Mouse (Mus musculus) left cerebral cortex, adult 2 months (tissue): ENCODE results near the gene 1700030J22Rik. TPM values are rescaled to one million over a fixed set of nuclear protein-coding genes. Genes with fewer than 3 reads are reported as not detected.

Experiments
- DNase-seq, 2 experiments: peaks; one replicate each; pipeline ENCODE4 v3.0.0; 2021 to 2022; ENCODE audit warnings: low spot score in 2 of 2, mixed read lengths in 1 of 2; ENCODE audit errors: extremely low spot score in 1 of 2
- H3K27ac ChIP-seq: fragments of 200-600 bp; 2 replicates; pipeline ENCODE4 v1.8.1; 2022
- H3K4me3 ChIP-seq: fragments of 200-600 bp; 2 replicates; pipeline ENCODE4 v1.8.1; 2022
- CTCF ChIP-seq: fragments of 200-600 bp; IDR thresholded peaks from 2 replicates; pipeline ENCODE4 v1.8.1; 2022; ENCODE audit warnings: antibody characterized with exemption, mild to moderate bottlenecking, moderate library complexity
- intact Hi-C: fragments of 180-260 bp; cut with DNase I; formaldehyde crosslinking; loops from one replicate; pipeline ENCODE4 v1.15.1; 2025
- total RNA-seq, 2 experiments: library from RNA; stranded (reverse); gene quantifications; 2 replicates each; pipeline ENCODE4 v1.2.3; 2021

Gene 1700030J22Rik
- total RNA-seq, 2 experiments from 2014 or later, result 11.5 to 14.3 TPM

DNA sequence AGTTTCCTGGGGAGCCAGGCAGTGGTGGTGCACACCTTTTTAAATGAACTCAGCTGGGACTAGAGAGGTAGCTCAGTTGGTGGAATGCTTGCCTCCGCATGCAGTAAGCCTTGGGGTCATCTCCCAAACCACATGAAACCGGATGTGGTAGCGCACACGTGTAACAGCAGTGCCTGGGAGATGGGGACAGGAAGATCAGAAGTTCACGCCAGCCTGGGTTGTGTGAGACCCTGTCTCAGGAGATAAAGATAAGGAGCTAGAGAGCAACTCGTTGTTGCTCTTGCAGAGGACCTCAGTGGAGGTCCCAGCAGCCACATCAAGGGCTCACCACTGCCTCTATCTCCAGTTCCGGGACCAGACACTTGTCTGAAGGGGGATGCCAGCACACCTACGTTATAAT lies 55.2 kb downstream of the 1700030J22Rik start:
- intact Hi-C loops, result loop anchor here (5.0 kb wide), 1 partner anchor 234 kb away; the partner anchor contains the start of gene Gan
- Histone ChIP-seq H3K4me3 (no peak overlapping the region), H3K27ac (no peak overlapping the region)
- DNase-seq, result no peak
- TF ChIP-seq CTCF, result no peak

DNA sequence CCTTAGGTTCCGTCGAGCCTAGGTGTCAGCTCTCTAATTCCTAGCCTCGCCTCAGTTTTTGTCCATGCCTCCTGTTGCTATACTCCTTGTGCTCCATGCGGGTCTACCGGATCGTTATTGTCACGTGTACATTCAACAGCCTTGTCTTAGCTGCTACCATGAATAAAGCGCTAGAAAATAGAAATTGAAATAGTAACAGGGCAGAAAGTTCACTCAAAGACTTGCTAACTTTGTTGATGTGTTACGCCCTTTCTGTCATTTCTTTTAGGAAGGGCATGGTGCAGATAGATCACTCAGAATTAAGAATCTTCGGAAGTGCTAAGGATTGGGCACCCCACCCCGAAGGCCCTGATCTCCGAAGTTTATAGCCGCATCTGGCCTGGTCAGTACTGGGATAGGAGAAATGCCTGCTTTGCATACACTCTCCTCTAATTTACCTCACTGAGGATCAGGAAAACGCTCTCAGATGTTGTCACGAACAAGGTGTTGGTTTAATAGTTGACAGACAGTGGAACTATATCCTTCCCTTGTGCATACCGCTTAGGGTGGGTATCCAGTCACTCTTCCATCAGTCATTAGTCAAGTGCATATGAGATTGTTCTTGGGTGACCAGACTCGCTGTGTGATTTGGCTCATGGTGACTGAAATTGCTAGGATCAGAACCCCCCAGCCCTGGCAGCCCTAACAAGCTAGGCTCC lies 56.5 kb downstream of the 1700030J22Rik start:
- no peak for DNase-seq
- intact Hi-C loops, result loop anchor here (5.0 kb wide), 1 partner anchor 235 kb away; the partner anchor contains the start of gene Gan
- peak overlapping the region; percentile 70 for H3K4me3 ChIP-seq

DNA sequence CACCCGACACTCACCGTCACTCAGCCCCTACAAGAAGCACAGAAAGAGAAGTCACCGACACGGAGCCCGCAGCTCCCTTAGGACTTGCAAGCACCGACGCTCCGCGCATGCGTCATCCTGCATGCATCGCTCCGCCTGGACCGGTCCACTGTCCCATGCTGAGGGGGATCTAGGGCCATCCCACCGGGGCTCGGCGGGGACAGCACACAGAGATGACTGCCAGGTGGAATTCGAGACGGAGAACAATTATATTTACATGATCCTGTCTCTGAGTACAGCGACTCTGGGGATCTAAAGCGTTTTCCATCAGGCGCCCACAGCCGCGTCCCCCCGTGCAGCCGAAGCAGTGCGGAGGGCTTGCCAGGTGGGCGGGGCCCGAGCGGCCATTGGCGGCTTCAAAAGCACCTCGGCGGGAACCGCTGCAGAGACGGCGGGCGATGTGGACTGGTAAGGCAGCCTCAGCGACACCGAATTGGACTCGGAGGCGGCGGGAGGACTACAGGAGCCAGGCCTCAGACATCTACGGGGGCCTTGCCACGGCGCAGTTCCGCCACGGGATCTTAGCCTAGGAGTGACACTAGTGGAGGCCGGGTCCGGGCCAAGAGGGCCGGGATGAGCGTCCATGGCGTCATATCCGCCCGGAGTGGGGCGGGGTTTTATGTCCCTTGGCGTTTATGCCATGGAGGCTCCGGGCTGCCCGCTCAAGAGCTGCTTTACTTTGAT lies 57.3 kb downstream of the 1700030J22Rik start, which contains the start of the genes Cmc2 and Cenpn:
TSS of gene Cmc2 (minus strand) at position 119 of the 723 bp plus-strand sequence.
TSS of gene Cenpn (plus strand) at position 394 of the 723 bp plus-strand sequence.
- no peak for TF ChIP-seq CTCF
- Histone ChIP-seq H3K27ac (peak within 1 kb of the TSS; percentile 99), H3K4me3 (peak within 1 kb of the TSS; percentile 70)
- peak; percentile 88 for DNase-seq
- intact Hi-C loops, result loop anchor here (1.0 to 5.0 kb wide), 3 partner anchors 23 to 236 kb away; partner anchors contain the start of gene Gan

More for the DNA sequence above, 56.5 kb downstream of the 1700030J22Rik start:
- no peak for TF ChIP-seq CTCF
- H3K27ac ChIP-seq, result peak overlapping the region; percentile 99

DNA sequence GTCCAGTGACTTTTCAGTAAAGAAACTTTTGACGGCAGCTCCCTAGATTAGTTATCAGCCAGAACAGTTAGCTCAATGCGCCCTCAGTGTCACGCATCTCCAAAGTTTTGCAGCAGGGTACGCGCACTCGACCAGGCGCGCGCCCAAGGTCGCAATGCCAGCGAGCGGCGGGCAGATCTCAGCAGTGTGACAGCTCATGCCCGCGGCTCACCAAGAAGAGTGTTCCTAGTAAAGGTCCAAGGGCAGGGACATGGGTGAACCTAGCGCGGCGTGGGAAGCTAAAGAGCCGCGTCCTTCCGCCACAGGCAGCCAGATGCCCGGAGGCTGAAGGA lies 57.8 kb downstream of the 1700030J22Rik start:
- Histone ChIP-seq H3K4me3 (peak overlapping the region; percentile 70), H3K27ac (peak overlapping the region; percentile 99)
- peak in 1 of 2 experiments; percentile 31 for DNase-seq
- intact Hi-C loops, result loop anchor here (1.0 to 5.0 kb wide), 3 partner anchors 23 to 236 kb away; partner anchors contain the start of gene Gan
- TF ChIP-seq CTCF, result no peak

Other genes starting within 250 kb of the 1700030J22Rik start
- gene Cdyl2, start 246.0 kb downstream of the 1700030J22Rik start, total RNA-seq, result 10 to 100 TPM; 22.4 to 24.1 TPM
- 10 to 100 TPM; 19.2 to 20.8 TPM for gene Cmc2, start 57.5 kb downstream of the 1700030J22Rik start, total RNA-seq
- gene Cenpn, start 57.2 kb downstream of the 1700030J22Rik start, total RNA-seq, result 1 to 10 TPM in 1 of 2 experiments, under 1 TPM in 1; 0.97 to 2.0 TPM
- gene Atmin, start 35.6 kb downstream of the 1700030J22Rik start, total RNA-seq, result 10 to 100 TPM; 73.9 to 76.0 TPM
- 10 to 100 TPM; 34.4 to 36.3 TPM for gene Gcsh, start 14.6 kb upstream of the 1700030J22Rik start, total RNA-seq
- gene Pkd1l2, start 103.5 kb upstream of the 1700030J22Rik start, total RNA-seq, result under 1 TPM; 0.18 to 0.23 TPM
- gene Bco1, start 116.9 kb upstream of the 1700030J22Rik start, total RNA-seq, result not detected
- 10 to 100 TPM; 18.4 to 19.4 TPM for gene Gan, start 179.2 kb upstream of the 1700030J22Rik start, total RNA-seq